Mouse (Mus musculus) embryo, embryonic 11.5 days (tissue): Measurements from ENCODE around the gene Syncrip.

Experiments
- DNase-seq: peaks from one replicate; pipeline ENCODE4 v3.0.0-alpha.2; 2012; ENCODE audit warnings: low read depth, low spot score

The Syncrip gene

DNA sequence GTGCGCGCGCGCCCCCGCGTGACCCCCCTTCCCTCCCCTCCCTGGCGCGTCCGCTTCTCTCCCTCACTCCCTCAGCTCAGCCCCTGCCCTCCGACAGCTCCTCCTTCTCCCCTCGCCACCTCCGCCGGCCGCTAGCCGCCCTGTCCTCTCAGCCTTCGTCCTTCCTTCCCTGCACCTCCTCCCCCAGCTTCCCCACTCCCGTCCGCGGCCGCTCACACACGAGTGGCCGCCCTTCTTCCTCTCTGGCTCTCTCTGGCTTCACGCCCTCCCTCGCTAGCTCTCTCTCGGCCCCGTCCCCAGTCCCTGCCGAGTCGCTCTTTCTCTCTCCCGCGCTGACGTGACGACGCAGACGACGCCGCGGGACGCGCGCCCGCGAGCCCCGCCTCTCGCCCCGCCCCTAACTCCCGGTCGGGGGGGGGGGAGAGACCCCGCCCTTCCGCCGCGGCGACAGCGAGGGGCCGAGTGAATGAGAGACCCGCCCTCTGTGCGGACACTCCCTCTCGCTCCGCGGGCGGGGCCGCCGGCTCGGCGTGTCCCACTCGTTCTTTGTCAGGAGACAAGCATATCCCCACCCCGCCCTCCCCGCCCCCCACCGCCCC, at the start of gene Syncrip:
TSS of gene Syncrip (minus strand) at position 345 of the 599 bp plus-strand sequence.
- peak; percentile 91 for DNase-seq

DNA sequence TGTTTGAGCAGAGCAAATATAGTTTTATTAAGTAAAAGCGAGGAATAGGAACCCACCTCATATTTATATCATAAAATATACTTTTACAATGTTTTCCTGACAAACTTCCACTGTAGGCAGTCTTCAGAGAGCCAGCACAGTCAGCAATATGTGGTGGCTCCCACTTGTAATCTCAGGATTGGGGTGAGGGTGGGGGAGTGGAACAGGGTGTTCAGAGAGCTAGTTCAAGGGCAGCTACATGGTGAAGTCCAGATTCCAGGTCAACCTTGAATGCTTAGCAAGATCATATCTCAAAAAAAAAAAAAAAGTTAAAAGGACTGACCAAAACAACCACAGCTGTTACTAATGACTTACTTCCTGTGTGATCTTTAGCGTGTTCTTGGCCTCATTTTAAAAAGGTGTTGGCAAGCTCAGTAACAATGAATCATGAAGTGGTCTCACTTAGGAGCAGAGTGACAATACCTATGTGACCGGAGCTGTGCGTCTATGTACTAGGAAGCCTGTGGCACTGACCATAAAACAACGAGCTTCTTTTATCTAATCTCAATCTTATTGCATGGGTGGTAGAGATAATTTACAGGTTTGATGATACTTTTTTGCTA, 47.7 kb upstream of the Syncrip start:
- no peak for DNase-seq

GRCm38 (mm10) chr9:88529571-88529970, 47.2 kb upstream of the Syncrip start:
- DNase-seq, result no peak

GRCm38 (mm10) chr9:88528736-88529135, 46.4 kb upstream of the Syncrip start:
- no peak for DNase-seq

GRCm38 (mm10) chr9:88527956-88528355, 45.6 kb upstream of the Syncrip start:
- no peak for DNase-seq

DNA sequence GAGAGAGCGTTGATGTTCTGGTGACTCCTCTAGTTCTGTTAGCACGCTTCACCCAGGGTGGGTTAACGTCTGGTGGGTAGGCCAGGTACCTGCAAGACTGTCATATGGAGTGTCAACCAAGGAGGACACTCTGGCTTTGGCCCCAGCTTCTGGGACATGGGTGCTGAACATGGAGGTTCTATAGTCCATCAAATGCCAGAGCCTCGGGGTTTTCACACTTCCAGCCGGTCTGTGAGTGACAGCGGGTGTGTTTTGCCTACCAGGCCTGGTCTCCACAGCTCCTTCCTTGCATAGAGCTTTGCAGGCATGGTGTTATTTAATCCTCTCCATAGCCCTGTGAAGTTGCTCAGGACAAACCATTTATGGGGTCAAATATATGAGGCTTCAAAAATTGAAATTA, 43.0 kb upstream of the Syncrip start:
- DNase-seq, result no peak

DNA sequence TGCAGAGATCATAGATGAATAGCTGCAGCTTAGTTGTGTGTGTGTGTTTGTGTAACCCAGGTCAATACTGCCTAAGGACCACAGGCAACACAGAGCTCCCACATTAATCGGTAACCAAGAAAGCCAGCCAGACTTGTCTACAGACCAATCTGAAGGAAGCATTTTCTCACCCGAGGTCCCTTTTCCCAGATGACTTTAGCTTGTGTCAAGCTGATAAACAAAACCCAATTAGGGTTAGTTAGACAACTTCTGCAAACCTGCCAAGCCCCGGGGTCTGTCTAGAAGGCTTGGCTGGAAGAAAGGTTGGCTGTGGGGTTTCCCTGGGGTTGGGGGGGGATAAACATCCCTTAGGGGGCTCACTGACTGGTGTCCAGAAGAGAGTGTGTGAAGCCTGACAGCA, 42.4 kb upstream of the Syncrip start:
- DNase-seq, result no peak

GRCm38 (mm10) chr9:88524367-88524766, 42.0 kb upstream of the Syncrip start:
- no peak for DNase-seq

DNA sequence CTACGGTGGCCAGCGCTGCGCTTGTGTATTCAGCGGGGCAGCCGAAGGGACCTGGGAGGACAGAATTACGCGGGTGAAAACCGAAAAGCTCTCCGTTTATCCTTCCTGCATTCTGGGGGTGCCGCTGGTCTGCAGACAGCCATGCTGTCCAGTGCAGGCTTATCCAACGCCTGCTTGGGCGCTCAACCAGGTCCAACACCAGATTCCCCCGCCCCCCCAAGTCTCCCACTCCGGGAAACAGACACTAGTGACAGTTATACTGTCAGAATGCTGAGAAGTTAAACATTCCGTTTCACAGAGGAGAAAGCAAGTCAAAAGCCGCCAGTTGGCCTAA, 40.9 kb upstream of the Syncrip start:
- no peak for DNase-seq

GRCm38 (mm10) chr9:88522569-88523334, 40.4 kb upstream of the Syncrip start:
- peak; percentile 97 for DNase-seq

- DNase-seq, result no peak
Measured at GRCm38 (mm10) chr9:88521961-88522568, 39.7 kb upstream of the Syncrip start.

DNA sequence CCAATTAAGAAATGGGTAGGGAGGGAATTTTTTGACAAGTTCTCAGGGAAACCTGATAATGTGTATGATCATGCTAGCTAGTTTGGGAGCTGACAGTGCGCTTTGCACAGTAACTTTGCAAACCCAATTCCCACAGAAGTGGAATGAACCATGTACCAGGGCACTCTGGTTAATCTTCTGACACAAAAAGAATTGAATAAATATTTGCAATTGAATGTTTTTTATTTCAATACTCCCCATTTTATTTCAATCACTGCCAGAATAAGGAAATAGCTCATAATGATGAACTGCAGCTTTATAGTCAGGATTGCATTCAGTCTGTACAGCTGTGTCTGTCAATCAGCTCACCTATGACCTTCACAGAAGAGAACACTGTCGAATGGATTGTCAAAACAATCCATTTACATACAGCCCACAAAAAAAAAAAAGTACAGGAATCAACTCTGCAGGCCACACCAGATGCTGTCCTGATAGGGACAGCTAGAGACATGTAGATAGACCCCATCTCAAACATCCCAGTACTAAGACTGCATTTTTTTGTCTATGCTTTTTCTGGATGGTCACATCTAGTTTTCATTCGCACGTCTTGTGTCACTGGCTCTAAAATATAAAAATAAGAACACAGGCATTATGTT, 38.6 kb upstream of the Syncrip start:
- no peak for DNase-seq

DNA sequence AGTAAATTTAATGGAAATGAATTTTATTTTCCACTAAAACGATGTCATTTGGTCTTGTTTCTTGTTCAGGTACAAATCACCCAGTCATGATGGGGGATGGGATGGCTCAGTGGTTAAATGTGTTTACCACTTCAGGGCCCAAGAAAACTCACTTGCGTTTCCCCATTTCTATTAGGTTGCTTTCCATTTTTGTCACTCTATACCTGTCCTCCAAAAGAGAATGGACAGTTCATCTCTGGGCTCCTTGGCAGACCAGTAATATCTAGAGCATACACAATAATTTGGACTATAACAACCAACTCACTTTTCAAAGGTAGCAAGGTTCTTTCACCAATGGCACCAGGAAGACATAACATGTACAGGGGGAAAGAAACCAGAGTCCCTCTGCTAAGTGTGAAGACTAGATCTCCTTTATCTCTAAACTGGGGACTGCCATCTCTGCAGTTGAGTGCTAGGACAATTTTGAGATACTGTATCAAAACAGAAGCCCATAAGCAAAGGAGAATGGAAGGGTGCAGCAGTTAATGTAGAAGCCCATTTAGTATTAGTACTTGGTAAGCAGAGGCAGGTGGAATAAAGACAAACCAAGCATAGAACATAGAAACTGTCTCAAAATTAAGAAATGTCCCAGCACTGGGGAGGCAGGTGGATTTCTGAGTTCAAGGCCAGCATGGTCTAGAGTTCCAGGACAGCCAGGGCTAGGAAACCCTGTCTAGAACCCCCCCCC, 37.9 kb upstream of the Syncrip start:
- DNase-seq, result no peak

GRCm38 (mm10) chr9:88519390-88520121, 37.2 kb upstream of the Syncrip start:
- DNase-seq, result no peak

GRCm38 (mm10) chr9:88516361-88516995, 34.1 kb upstream of the Syncrip start:
- DNase-seq, result no peak

- DNase-seq, result no peak
Measured at GRCm38 (mm10) chr9:88515546-88515945, 33.2 kb upstream of the Syncrip start.

DNA sequence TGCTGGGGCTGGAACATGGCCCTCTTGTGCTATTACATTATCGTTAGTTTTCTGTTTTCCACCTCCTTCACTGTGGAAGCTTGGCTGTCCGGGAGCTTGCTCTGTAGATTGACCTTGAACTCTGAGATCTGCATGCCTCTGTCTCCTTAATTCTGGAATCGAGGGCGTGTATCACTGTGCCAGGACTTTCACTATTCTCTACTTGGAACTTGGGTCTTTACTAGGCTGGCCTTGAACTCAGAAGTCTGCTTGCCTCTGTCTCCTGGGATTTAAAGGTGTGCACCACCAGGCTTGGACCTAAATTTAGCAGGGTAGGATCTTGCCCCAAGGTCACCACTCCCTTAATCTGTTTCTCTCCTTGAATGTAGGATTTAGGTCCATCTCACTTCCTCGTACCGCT, 19.5 kb upstream of the Syncrip start:
- no peak for DNase-seq

DNA sequence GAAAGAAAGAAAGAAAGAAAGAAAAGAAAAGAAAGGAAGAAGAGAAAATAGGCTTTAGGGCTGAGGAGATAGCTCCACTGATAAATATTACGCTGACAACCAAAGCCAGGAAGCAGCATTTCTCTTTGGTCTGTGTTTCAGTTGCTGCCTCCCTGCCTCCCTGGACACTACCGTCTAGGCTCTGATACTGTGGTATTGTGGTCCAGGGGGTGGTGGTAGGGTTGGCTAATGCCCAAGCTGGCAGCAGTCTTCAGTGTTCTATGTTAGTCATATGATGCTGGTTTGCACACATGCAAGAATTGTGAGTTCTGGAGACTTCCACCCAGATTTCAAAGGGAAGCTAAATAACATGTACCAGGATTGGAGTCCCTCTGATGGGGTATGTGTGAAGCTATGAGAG, 17.7 kb upstream of the Syncrip start:
- DNase-seq, result no peak

DNA sequence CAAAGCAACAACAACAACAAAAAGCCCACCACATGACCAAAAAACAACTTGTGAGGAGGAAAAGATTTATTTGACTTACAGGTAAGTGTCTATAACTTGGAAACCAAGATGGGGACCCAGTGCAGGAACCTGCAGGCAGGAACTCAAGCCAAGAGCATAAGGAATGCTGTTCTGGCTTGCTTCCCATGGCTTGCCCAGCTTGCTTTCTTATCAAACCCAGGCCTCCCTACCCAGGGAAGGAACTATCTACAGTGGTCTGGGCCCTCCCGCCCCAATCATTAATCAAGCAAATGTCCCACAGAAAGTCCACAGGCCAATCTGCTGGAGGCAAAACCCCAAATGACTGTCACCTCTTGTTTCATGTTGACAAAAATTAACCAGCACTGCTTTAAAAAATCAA, 10.1 kb upstream of the Syncrip start:
- no peak for DNase-seq

- no peak for DNase-seq
Measured at GRCm38 (mm10) chr9:88484531-88484930, 2.2 kb upstream of the Syncrip start.
